Mouse (Mus musculus): ENCODE data around the gene Mrps16. TPM values are rescaled to one million over a fixed set of nuclear protein-coding genes. Genes with fewer than 3 reads are reported as not detected.
A peak's percentile ranks its signal among the peaks of the same experiment; 100 is the strongest.

Mrps16 gene
- polyA plus RNA-seq, 1 experiment from 2014 or later = 96.3 TPM

DNA sequence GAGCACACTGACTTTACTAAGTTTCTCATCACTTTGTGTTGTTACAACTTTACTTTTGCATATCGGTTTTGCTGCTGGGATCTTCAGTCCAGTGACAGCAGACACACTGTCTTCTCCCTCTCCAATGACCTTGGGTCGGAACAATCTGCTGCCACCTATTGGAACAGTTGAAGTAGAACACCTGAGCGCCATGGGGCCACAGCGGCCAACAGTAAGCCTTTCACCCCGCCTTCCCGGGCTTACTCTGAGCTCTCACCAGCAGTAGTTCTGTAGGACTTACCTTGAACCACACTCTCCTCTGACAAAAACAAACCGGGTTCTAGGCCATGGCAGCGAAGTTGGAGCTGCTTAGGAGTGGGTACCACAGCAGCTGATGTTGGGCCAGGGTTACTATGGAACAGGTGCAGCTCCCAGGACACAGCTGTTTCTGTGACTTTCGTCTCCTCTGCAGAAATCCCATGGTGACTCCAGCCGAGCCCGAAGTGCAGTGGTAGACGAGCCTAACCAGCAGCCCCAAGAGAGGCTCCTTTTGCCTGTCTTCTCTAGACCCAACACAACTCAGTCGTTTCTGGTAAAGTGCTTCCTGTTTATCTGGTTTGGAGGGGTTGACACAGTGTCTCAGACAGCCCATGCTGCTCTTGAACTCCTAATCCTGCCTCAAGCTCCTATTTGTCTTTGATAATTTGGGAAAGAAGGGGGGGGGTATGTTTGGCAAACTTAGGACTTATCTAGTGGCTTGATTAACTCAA is 14.9 kb downstream of the Mrps16 start:
- Histone ChIP-seq H3K36me3 (ENCODE audit: control insufficient read depth, insufficient read depth, low read length) (peaks cover 35% of the 10 kb centered on the region), H3K9me3 (ENCODE audit: control insufficient read depth, low read length) (no peaks in the 10 kb centered on the region), H3K4me3 (ENCODE audit: low read length) (no peak overlapping the region), H3K9ac (ENCODE audit: low read depth, low read length) (no peak overlapping the region), H3K4me1 (ENCODE audit: control insufficient read depth, insufficient read depth, low read length) (no peaks in the 10 kb centered on the region), H3K4me2 (replicated peaks; ENCODE audit: low read depth, low read length) (no peak overlapping the region), H3K27me3 (ENCODE audit: control insufficient read depth, insufficient read depth, low read length) (no peaks in the 10 kb centered on the region), H3K27ac (ENCODE audit: low read depth, low read length) (no peak overlapping the region)
- 36% methylated on average over 13 of the region's 13 CpGs for WGBS
- ATAC-seq (ENCODE audit: low FRiP score, low TSS enrichment) = no peak; the same call in 1 of the 2 replicates

DNA sequence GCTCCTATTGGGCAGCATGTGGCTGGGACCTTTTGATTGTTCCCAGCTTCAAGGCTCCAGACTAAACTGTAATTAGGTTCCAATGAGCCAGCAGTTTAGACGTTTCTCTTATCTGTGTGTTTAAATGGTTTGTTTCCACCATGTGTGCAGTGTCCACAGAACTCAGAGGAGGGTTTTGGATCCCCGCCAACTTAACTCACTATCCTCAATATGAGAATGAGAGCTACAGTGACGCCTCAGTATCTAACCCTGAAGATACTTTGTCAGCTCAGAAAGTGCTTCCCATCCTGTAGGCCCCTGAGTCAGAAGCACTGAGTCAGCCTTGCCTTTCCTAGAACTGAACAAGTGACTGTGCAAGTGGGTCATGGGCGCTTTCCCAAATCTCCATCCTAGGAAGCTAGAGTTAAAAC is 16.3 kb downstream of the Mrps16 start:
- 78% methylated on average over 4 of the region's 4 CpGs for WGBS
- peaks cover 26% of the 10 kb centered on the region for H3K36me3 ChIP-seq (ENCODE audit: control insufficient read depth, insufficient read depth, low read length)
- ATAC-seq (ENCODE audit: low FRiP score, low TSS enrichment) = no peak
- no peak overlapping the region for H3K27ac ChIP-seq (ENCODE audit: low read depth, low read length)
- no peaks in the 10 kb centered on the region for H3K27me3 ChIP-seq (ENCODE audit: control insufficient read depth, insufficient read depth, low read length)
- no peaks in the 10 kb centered on the region for H3K4me1 ChIP-seq (ENCODE audit: control insufficient read depth, insufficient read depth, low read length)
- H3K4me2 ChIP-seq (replicated peaks; ENCODE audit: low read depth, low read length) = no peak overlapping the region
- no peaks in the 10 kb centered on the region for H3K9me3 ChIP-seq (ENCODE audit: control insufficient read depth, low read length)
- H3K9ac ChIP-seq (ENCODE audit: low read depth, low read length) = no peak overlapping the region
- H3K4me3 ChIP-seq (ENCODE audit: low read length) = no peak overlapping the region

DNA sequence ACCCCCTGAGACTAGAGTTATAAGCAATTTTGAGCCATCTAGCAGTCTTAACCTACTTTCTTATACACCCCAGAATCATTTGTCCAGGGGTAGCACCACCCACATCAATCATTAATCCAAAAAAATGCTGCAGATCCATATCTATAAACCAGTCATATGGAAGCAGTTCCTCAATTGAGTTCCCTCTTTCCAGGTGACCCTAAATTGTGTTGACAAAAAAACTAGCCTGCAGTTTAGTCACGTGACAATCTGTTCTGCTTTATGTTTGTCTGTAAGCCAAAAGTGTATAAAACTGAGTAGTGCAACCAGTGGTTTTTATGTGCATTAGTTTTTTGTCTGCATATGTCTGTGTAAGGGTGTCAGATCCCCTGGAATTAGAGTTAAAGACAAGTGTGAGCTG is 21.6 kb downstream of the Mrps16 start:
- H3K27ac ChIP-seq (ENCODE audit: low read depth, low read length) = no peak overlapping the region
- H3K4me1 ChIP-seq (ENCODE audit: control insufficient read depth, insufficient read depth, low read length) = no peaks in the 10 kb centered on the region
- H3K9me3 ChIP-seq (ENCODE audit: control insufficient read depth, low read length) = no peaks in the 10 kb centered on the region
- H3K27me3 ChIP-seq (ENCODE audit: control insufficient read depth, insufficient read depth, low read length) = no peaks in the 10 kb centered on the region
- no peak overlapping the region for H3K4me3 ChIP-seq (ENCODE audit: low read length)
- H3K9ac ChIP-seq (ENCODE audit: low read depth, low read length) = no peak overlapping the region
- peaks cover 42% of the 10 kb centered on the region for H3K36me3 ChIP-seq (ENCODE audit: control insufficient read depth, insufficient read depth, low read length)
- no peak overlapping the region for H3K4me2 ChIP-seq (replicated peaks; ENCODE audit: low read depth, low read length)
- WGBS = 83% methylated on average over 1 of the region's 1 CpGs
- no peak for ATAC-seq (ENCODE audit: low FRiP score, low TSS enrichment)

DNA sequence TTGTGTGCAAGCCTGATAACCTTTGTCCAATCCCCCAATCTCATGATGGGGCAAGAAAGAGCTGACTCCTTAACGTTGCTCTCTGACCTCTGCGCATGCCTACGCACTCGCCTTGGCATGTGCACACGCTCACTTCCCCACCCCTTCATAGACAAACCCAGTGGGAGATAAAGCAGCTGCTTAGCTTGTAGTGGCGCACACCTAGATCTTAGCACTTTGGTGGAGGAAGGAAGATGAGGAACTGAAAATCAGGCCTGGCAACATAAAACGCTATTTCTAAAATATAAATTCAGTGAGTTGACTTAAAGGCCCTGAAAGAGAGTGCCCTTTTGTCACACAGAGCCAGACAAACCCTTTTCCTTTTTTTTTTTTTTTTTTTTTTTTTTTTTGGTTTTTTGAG is 22.6 kb downstream of the Mrps16 start:
- Histone ChIP-seq H3K4me1 (ENCODE audit: control insufficient read depth, insufficient read depth, low read length) (no peaks in the 10 kb centered on the region), H3K9me3 (ENCODE audit: control insufficient read depth, low read length) (no peaks in the 10 kb centered on the region), H3K4me3 (ENCODE audit: low read length) (no peak overlapping the region), H3K4me2 (replicated peaks; ENCODE audit: low read depth, low read length) (no peak overlapping the region), H3K27me3 (ENCODE audit: control insufficient read depth, insufficient read depth, low read length) (no peaks in the 10 kb centered on the region), H3K9ac (ENCODE audit: low read depth, low read length) (no peak overlapping the region), H3K36me3 (ENCODE audit: control insufficient read depth, insufficient read depth, low read length) (peaks cover 39% of the 10 kb centered on the region), H3K27ac (ENCODE audit: low read depth, low read length) (no peak overlapping the region)
- ATAC-seq (ENCODE audit: low FRiP score, low TSS enrichment) = no peak
- WGBS = 87% methylated on average over 7 of the region's 7 CpGs

DNA sequence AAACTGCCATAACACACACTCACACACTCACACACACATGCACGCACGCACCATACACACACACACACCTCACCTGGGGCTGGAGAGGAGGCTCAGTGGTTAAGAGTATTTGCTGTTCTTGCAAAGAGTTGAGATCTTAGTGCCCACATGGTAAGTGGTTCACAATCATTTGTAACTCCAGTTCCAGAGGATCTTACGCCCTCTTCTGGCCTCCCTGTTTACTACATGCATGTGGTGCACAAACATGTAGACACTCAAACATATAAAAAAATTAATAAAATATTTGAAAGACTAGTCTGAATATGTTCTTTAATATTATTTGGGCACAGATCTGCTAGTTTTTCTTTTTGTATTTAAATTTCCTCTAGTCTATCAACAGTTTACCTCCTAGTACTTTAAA is 25.2 kb downstream of the Mrps16 start:
- peaks cover 50% of the 10 kb centered on the region for H3K36me3 ChIP-seq (ENCODE audit: control insufficient read depth, insufficient read depth, low read length)

DNA sequence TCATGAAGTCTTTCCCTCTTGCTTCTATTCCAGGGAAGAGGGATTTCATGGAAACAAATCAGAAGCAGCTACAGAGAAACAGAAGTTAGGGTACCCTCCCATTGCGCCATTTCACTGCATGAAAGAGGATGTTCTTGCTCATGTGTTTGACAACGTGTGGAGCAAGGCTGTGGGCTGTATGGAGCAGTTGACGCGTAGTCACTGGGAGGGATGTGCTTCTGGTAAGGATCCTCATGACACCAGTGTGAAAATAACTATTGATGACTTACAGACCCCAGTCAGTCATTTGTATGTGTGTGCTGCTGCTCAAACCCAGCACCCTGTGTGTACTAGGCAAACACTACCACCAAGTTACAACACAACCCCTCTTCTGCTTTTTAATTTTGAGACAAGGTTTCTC is 30.2 kb downstream of the Mrps16 start:
- ATAC-seq (ENCODE audit: low FRiP score, low TSS enrichment) = no peak
- Histone ChIP-seq H3K27ac (ENCODE audit: low read depth, low read length) (no peak overlapping the region), H3K9ac (ENCODE audit: low read depth, low read length) (no peak overlapping the region), H3K4me2 (replicated peaks; ENCODE audit: low read depth, low read length) (no peak overlapping the region), H3K4me3 (ENCODE audit: low read length) (no peak overlapping the region), H3K36me3 (ENCODE audit: control insufficient read depth, insufficient read depth, low read length) (peaks cover 78% of the 10 kb centered on the region), H3K4me1 (ENCODE audit: control insufficient read depth, insufficient read depth, low read length) (no peaks in the 10 kb centered on the region), H3K27me3 (ENCODE audit: control insufficient read depth, insufficient read depth, low read length) (no peaks in the 10 kb centered on the region), H3K9me3 (ENCODE audit: control insufficient read depth, low read length) (no peaks in the 10 kb centered on the region)
- 95% methylated on average over 4 of the region's 4 CpGs for WGBS

More for the DNA sequence above, 25.2 kb downstream of the Mrps16 start:
- H3K27ac ChIP-seq (ENCODE audit: low read depth, low read length) = no peak overlapping the region
- no peaks in the 10 kb centered on the region for H3K4me1 ChIP-seq (ENCODE audit: control insufficient read depth, insufficient read depth, low read length)
- H3K27me3 ChIP-seq (ENCODE audit: control insufficient read depth, insufficient read depth, low read length) = no peaks in the 10 kb centered on the region
- no peak for ATAC-seq (ENCODE audit: low FRiP score, low TSS enrichment)
- H3K4me2 ChIP-seq (replicated peaks; ENCODE audit: low read depth, low read length) = no peak overlapping the region
- H3K4me3 ChIP-seq (ENCODE audit: low read length) = no peak overlapping the region
- no peaks in the 10 kb centered on the region for H3K9me3 ChIP-seq (ENCODE audit: control insufficient read depth, low read length)
- WGBS = 92% methylated on average over 3 of the region's 3 CpGs
- H3K9ac ChIP-seq (ENCODE audit: low read depth, low read length) = no peak overlapping the region

DNA sequence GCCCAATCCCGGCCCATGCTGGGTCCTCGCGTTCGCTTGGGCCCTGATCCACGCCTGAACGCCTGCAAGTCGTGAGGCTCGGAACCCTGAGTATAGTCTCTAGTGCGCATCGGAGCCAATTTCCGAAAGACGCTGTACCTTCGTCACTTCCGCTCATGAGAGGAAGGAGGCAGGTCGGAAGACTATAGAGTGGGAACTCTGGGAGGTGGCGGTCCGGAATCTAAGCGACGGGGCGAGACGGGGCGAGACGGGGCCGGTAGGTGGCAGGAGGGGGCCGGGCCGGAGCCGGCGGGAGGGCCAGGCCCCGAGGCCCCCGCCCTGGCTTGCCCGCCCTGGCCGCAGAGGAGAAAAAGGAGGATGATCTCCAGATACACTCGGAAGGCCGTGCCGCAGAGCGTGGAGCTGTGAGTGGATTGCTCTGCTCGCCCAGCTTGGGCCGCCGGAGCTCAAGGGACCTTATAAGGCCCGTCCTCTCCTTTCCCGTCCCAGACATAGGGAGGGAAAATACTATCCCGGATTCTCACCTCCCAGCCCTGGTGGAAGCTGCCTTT is 45.4 kb downstream of the Mrps16 start, which contains the start of the genes Ecd and Fam149b:
Ecd (minus strand) TSS at position 131 of the 551 bp plus-strand sequence.
Fam149b (plus strand) TSS at position 172 of the 551 bp plus-strand sequence.
- peak; percentile 98 for ATAC-seq (ENCODE audit: low FRiP score, low TSS enrichment)
- 0% methylated on average over 40 of the region's 42 CpGs for WGBS

DNA sequence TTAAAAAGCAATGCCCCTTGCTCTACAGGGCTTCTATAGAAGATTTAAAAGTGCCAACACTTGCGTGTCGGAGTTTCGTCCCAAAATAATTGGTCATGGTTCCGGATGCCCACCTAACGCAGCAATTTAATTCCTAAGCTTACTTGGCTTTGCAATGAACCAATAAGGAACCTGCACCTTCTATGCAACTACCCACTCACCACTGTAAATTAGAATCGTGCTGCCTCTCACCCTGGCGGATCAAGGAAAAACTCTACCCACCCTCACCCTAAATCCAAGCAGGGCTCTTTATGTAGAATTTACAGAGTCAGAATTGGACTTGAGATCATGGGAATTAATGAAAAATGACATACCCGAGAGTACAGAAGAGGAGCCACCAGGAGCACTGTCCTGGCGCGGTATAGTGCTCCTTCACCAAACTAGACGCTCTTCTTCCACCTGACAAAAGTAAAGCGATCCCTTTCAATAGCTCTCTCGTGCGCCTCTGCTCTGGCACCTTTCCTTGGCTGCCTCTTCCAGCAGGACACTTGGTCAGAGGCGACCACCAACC is 45.9 kb downstream of the Mrps16 start:
- no peaks in the 10 kb centered on the region for H3K9me3 ChIP-seq (ENCODE audit: control insufficient read depth, low read length)
- peaks cover 15% of the 10 kb centered on the region for H3K36me3 ChIP-seq (ENCODE audit: control insufficient read depth, insufficient read depth, low read length)
- H3K4me1 ChIP-seq (ENCODE audit: control insufficient read depth, insufficient read depth, low read length) = peaks cover 4% of the 10 kb centered on the region; the same call in 1 of the 2 replicates
- WGBS = 2% methylated on average over 15 of the region's 15 CpGs
- peak overlapping the region; percentile 87 for H3K9ac ChIP-seq (ENCODE audit: low read depth, low read length)
- H3K4me2 ChIP-seq (replicated peaks; ENCODE audit: low read depth, low read length) = peak overlapping the region; percentile 55
- peak; percentile 17; the same call in 1 of the 2 replicates for ATAC-seq (ENCODE audit: low FRiP score, low TSS enrichment)
- no peaks in the 10 kb centered on the region for H3K27me3 ChIP-seq (ENCODE audit: control insufficient read depth, insufficient read depth, low read length)
- H3K4me3 ChIP-seq (ENCODE audit: low read length) = peak overlapping the region; percentile 72
- peak overlapping the region; percentile 71 for H3K27ac ChIP-seq (ENCODE audit: low read depth, low read length)

More for the DNA sequence above, 45.4 kb downstream of the Mrps16 start, which contains the start of the genes Ecd and Fam149b:
- H3K4me3 ChIP-seq (ENCODE audit: low read length) = peak within 1 kb of the TSS; percentile 72
- H3K4me1 ChIP-seq (ENCODE audit: control insufficient read depth, insufficient read depth, low read length) = peaks cover 4% of the 10 kb centered on the region; the same call in 1 of the 2 replicates
- H3K9me3 ChIP-seq (ENCODE audit: control insufficient read depth, low read length) = no peaks in the 10 kb centered on the region
- H3K9ac ChIP-seq (ENCODE audit: low read depth, low read length) = peak within 1 kb of the TSS; percentile 87
- H3K27ac ChIP-seq (ENCODE audit: low read depth, low read length) = peak within 1 kb of the TSS; percentile 83
- H3K4me2 ChIP-seq (replicated peaks; ENCODE audit: low read depth, low read length) = peak within 1 kb of the TSS; percentile 77
- peaks cover 21% of the 10 kb centered on the region for H3K36me3 ChIP-seq (ENCODE audit: control insufficient read depth, insufficient read depth, low read length)
- H3K27me3 ChIP-seq (ENCODE audit: control insufficient read depth, insufficient read depth, low read length) = no peaks in the 10 kb centered on the region

DNA sequence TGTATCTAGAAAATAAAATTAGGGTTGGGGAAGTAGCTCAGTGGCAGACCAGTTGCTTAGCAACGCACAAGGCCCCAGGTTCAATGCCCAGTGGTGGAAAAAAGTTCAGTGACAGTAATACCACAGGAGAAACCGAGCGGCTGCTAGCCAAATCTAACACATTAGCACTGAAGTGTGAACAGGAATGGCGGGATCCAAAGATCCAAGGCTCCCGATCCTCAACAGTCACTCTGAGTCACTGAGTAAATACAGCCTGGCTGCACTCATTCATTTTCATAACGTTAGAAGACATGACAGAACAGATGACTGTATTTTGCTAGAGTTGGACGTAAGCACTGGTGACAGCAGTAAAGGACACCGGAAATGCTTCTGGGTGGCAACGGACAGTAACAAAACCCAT is 47.5 kb downstream of the Mrps16 start:
- H3K4me3 ChIP-seq (ENCODE audit: low read length) = no peak overlapping the region
- no peaks in the 10 kb centered on the region for H3K9me3 ChIP-seq (ENCODE audit: control insufficient read depth, low read length)
- no peak overlapping the region for H3K9ac ChIP-seq (ENCODE audit: low read depth, low read length)
- 85% methylated on average over 9 of the region's 9 CpGs for WGBS
- H3K4me1 ChIP-seq (ENCODE audit: control insufficient read depth, insufficient read depth, low read length) = peaks cover 4% of the 10 kb centered on the region; the same call in 1 of the 2 replicates
- H3K27me3 ChIP-seq (ENCODE audit: control insufficient read depth, insufficient read depth, low read length) = no peaks in the 10 kb centered on the region
- no peak overlapping the region for H3K4me2 ChIP-seq (replicated peaks; ENCODE audit: low read depth, low read length)
- H3K36me3 ChIP-seq (ENCODE audit: control insufficient read depth, insufficient read depth, low read length) = peaks cover 17% of the 10 kb centered on the region
- ATAC-seq (ENCODE audit: low FRiP score, low TSS enrichment) = no peak
- H3K27ac ChIP-seq (ENCODE audit: low read depth, low read length) = no peak overlapping the region
